Mouse (Mus musculus) limb, embryonic 13.5 days (tissue): ENCODE data around the gene Rapgef3. TPM values are rescaled to one million over a fixed set of nuclear protein-coding genes. Genes with fewer than 3 reads are reported as not detected.

Experiments
- ATAC-seq: fragments of 200-750 bp; cut with Nextera tagmentation; 2 replicates; pipeline ENCODE4 v1.8.0; 2017; ENCODE audit warnings: low read depth, moderate number of reproducible peaks, moderate TSS enrichment; ENCODE audit not compliant: low FRiP score
- H3K27ac ChIP-seq: fragments of 300-500 bp; sonication (generic); 2 replicates; pipeline ENCODE4 v1.5.1; 2015; ENCODE audit warnings: inconsistent platforms, mild to moderate bottlenecking, moderate library complexity
- H3K27me3 ChIP-seq: fragments of 300-500 bp; sonication (generic); 2 replicates; pipeline ENCODE4 v1.6.1; 2015; ENCODE audit warnings: mild to moderate bottlenecking, inconsistent platforms
- H3K36me3 ChIP-seq: fragments of 300-500 bp; sonication (generic); 2 replicates; pipeline ENCODE4 v1.6.1; 2015; ENCODE audit warnings: inconsistent platforms, mild to moderate bottlenecking, moderate library complexity
- H3K4me1 ChIP-seq: fragments of 300-500 bp; sonication (generic); 2 replicates; pipeline ENCODE4 v1.6.1; 2015; ENCODE audit warnings: inconsistent platforms
- H3K4me2 ChIP-seq: fragments of 300-500 bp; sonication (generic); replicated peaks from 2 replicates; pipeline ENCODE4 v1.6.1; 2015; ENCODE audit warnings: inconsistent platforms, mild to moderate bottlenecking, moderate library complexity
- H3K4me3 ChIP-seq: fragments of 300-500 bp; sonication (generic); 2 replicates; pipeline ENCODE4 v1.5.1; 2015; ENCODE audit warnings: moderate library complexity, mild to moderate bottlenecking, inconsistent platforms
- H3K9ac ChIP-seq: fragments of 300-500 bp; sonication (generic); 2 replicates; pipeline ENCODE4 v1.6.1; 2015; ENCODE audit warnings: mild to moderate bottlenecking, inconsistent platforms
- H3K9me3 ChIP-seq: fragments of 300-500 bp; sonication (generic); 2 replicates; pipeline ENCODE4 v1.6.1; 2016; ENCODE audit warnings: inconsistent platforms
- WGBS: fragments of 180-500 bp; shearing (Covaris S2); methylation state at CpG from one replicate; pipeline ENCODE4 v1.1.7; 2015; 5-methylcytosine and 5-hydroxymethylcytosine counted together
- polyA plus RNA-seq: library from polyadenylated mRNA; unstranded; fragments of >200 nt; fragmentation: Nextera tagmentation; extraction: Ambion mirVana; gene quantifications from 2 replicates; pipeline ENCODE4 v1.2.1, GENCODE M21; 2015

The Rapgef3 gene
- polyA plus RNA-seq, 1 experiment from 2014 or later, result 11.2 TPM

GRCm38 (mm10) chr15:97710906-97711305 lies 56.9 kb downstream of the Rapgef3 start:
- Histone ChIP-seq H3K4me3 (no peak overlapping the region), H3K27me3 (no peaks in the 10 kb centered on the region), H3K27ac (no peak overlapping the region), H3K9me3 (no peaks in the 10 kb centered on the region), H3K9ac (no peak overlapping the region; the same call in 1 of the 2 replicates), H3K36me3 (no peaks in the 10 kb centered on the region), H3K4me1 (peaks cover 11% of the 10 kb centered on the region), H3K4me2 (no peak overlapping the region)
- 29% methylated on average over 6 of the region's 6 CpGs for WGBS
- 0 out of 2 replicates have a peak, but pooled peaks have one; percentile 3 for ATAC-seq

GRCm38 (mm10) chr15:97705211-97706050 lies 62.3 kb downstream of the Rapgef3 start, which contains the start of gene Rpap3:
Gene Rpap3, minus strand, starts transcription at chr15:97705825.
- Histone ChIP-seq H3K9me3 (no peaks in the 10 kb centered on the region), H3K4me2 (peak within 1 kb of the TSS; percentile 75), H3K9ac (peak within 1 kb of the TSS; percentile 97), H3K4me3 (peak within 1 kb of the TSS; percentile 94), H3K27me3 (no peaks in the 10 kb centered on the region), H3K36me3 (peaks cover 25% of the 10 kb centered on the region), H3K27ac (peak within 1 kb of the TSS; percentile 61; the same call in 1 of the 2 replicates), H3K4me1 (peaks cover 17% of the 10 kb centered on the region)
- WGBS, result under 1% methylated on average over 66 of the region's 71 CpGs
- peak; percentile 91 for ATAC-seq

- Histone ChIP-seq H3K27ac (no peak overlapping the region), H3K4me2 (no peak overlapping the region), H3K27me3 (no peaks in the 10 kb centered on the region), H3K9ac (no peak overlapping the region), H3K36me3 (peaks cover 86% of the 10 kb centered on the region), H3K9me3 (no peaks in the 10 kb centered on the region), H3K4me1 (no peaks in the 10 kb centered on the region), H3K4me3 (no peak overlapping the region)
- ATAC-seq, result no peak
- WGBS, result 91% methylated on average over 10 of the region's 10 CpGs
These were observed 71.2 kb downstream of the Rapgef3 start for GRCm38 (mm10) chr15:97696616-97697015.

Other genes with a start within 250 kb of the Rapgef3 start
- 27.5 and 30.8 TPM in 2 replicates for gene Rpap3, start 62.1 kb downstream of the Rapgef3 start, polyA plus RNA-seq
- gene Endou, start 36.6 kb downstream of the Rapgef3 start, polyA plus RNA-seq, result 2.7 and 3.0 TPM in 2 replicates
- gene Slc48a1, start 10.5 kb upstream of the Rapgef3 start, polyA plus RNA-seq, result 39.5 and 41.7 TPM in 2 replicates
- 32.6 and 34.8 TPM in 2 replicates for gene Hdac7, start 76.5 kb upstream of the Rapgef3 start, polyA plus RNA-seq
- 0.82 and 1.0 TPM in 2 replicates for gene Vdr, start 142.7 kb upstream of the Rapgef3 start, polyA plus RNA-seq
- gene Tmem106c, start 196.2 kb upstream of the Rapgef3 start, polyA plus RNA-seq, result 35.9 and 37.9 TPM in 2 replicates
- gene Col2a1, start 236.7 kb upstream of the Rapgef3 start, polyA plus RNA-seq, result 706 and 829 TPM in 2 replicates